Mouse (Mus musculus) liver, embryonic 13.5 days (tissue): ENCODE data around the gene Sec14l3. TPM values are rescaled to one million over a fixed set of nuclear protein-coding genes. Genes with fewer than 3 reads are reported as not detected.
A peak's percentile ranks its signal among the peaks of the same experiment; 100 is the strongest.

Source experiments
- ATAC-seq: fragments of 200-750 bp; cut with Nextera tagmentation; 2 replicates; pipeline ENCODE4 v1.8.0; 2017; ENCODE audit warnings: low read depth, mild to moderate bottlenecking, moderate number of reproducible peaks, moderate library complexity
- DNase-seq: peaks from one replicate; pipeline ENCODE4 v3.0.0; 2022
- H3K27ac ChIP-seq: fragments of 300-500 bp; sonication (generic); 2 replicates; pipeline ENCODE4 v1.5.1; 2015; ENCODE audit warnings: moderate library complexity, mild to moderate bottlenecking, inconsistent platforms
- H3K27me3 ChIP-seq: fragments of 300-500 bp; sonication (generic); 2 replicates; pipeline ENCODE4 v1.6.1; 2015; ENCODE audit warnings: mild to moderate bottlenecking, inconsistent platforms
- H3K36me3 ChIP-seq: fragments of 300-500 bp; sonication (generic); 2 replicates; pipeline ENCODE4 v1.6.1; 2015; ENCODE audit warnings: mild to moderate bottlenecking, inconsistent platforms
- H3K4me1 ChIP-seq: fragments of 300-500 bp; sonication (generic); replicated peaks from 2 replicates; pipeline ENCODE4 v1.6.1; 2015; ENCODE audit warnings: inconsistent platforms
- H3K4me2 ChIP-seq: fragments of 300-500 bp; sonication (generic); 2 replicates; pipeline ENCODE4 v1.6.1; 2015; ENCODE audit warnings: inconsistent platforms, mild to moderate bottlenecking, moderate library complexity
- H3K4me3 ChIP-seq: fragments of 300-500 bp; sonication (generic); replicated peaks from 2 replicates; pipeline ENCODE4 v1.5.1; 2015; ENCODE audit warnings: mild to moderate bottlenecking, inconsistent platforms
- H3K9ac ChIP-seq: fragments of 300-500 bp; sonication (generic); 2 replicates; pipeline ENCODE4 v1.6.1; 2015; ENCODE audit warnings: mild to moderate bottlenecking, inconsistent platforms
- H3K9me3 ChIP-seq: fragments of 300-500 bp; sonication (generic); replicated peaks from 2 replicates; pipeline ENCODE4 v1.6.1; 2016; ENCODE audit warnings: inconsistent platforms
- WGBS: fragments of 180-500 bp; shearing (Covaris S2); methylation state at CpG from one replicate; pipeline ENCODE4 v1.1.7; 2015; ENCODE audit not compliant: insufficient replicate concordance; 5-methylcytosine and 5-hydroxymethylcytosine counted together
- polyA plus RNA-seq: library from polyadenylated mRNA; unstranded; fragments of >200 nt; fragmentation: Nextera tagmentation; extraction: Ambion mirVana; gene quantifications from 2 replicates; pipeline ENCODE4 v1.2.1, GENCODE M21; 2015

Gene Sec14l3
- polyA plus RNA-seq, 1 experiment from 2014 or later: not detected

DNA sequence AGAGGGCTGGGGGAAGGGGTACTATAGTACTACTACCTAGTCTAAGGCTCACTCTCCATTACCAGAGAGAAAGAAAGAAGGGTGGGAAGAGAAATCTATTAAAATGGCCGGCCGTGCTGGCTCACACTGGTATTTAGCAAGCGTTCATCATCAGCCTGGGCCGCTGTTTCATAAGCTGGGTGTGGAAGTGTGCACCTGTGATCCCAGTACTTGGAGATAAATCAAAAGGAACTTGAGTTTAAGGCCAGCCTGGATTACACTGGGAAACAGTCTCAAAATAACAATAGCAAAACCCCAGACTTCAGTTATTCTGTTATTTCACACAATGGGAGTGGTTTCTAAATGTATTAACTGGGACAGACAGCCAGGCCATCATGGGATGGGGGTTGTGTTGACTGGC lies 2.1 kb upstream of the Sec14l3 start:
- no peak overlapping the region for H3K27ac ChIP-seq
- no peak overlapping the region for H3K4me2 ChIP-seq
- H3K27me3 ChIP-seq: no peaks in the 10 kb centered on the region
- DNase-seq (no peak), ATAC-seq (no peak)
- 64% methylated on average over 4 of the region's 4 CpGs for WGBS
- H3K9me3 ChIP-seq: no peaks in the 10 kb centered on the region
- no peaks in the 10 kb centered on the region for H3K4me1 ChIP-seq
- no peaks in the 10 kb centered on the region for H3K36me3 ChIP-seq
- H3K4me3 ChIP-seq: no peak overlapping the region
- H3K9ac ChIP-seq: no peak overlapping the region

DNA sequence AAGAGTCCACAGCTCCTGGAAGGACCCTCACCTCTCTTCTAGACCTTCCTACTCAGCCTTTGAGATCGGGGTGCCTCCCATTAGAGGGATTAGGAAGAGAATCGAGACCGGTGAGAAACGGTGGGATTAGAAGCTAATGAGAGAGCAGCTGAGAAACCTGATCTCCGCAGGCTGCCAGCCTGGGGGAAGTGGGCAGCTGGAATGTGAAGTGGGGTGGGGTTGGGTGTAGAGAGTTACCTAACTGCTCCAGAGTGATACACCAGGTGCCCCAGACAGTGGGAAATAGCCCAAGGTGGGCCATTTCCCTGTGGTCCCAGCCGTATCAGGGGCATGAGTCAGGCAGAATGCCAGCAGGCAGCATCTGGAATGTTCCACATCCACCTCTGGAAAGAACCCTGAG lies 1.7 kb upstream of the Sec14l3 start:
- no peak overlapping the region for H3K27ac ChIP-seq
- no peak overlapping the region for H3K9ac ChIP-seq
- no peak overlapping the region for H3K4me2 ChIP-seq
- 40% methylated on average over 6 of the region's 6 CpGs for WGBS
- H3K36me3 ChIP-seq: no peaks in the 10 kb centered on the region
- no peak overlapping the region for H3K4me3 ChIP-seq
- no peak for DNase-seq
- H3K9me3 ChIP-seq: no peaks in the 10 kb centered on the region
- H3K27me3 ChIP-seq: no peaks in the 10 kb centered on the region
- no peaks in the 10 kb centered on the region for H3K4me1 ChIP-seq
- ATAC-seq: no peak

DNA sequence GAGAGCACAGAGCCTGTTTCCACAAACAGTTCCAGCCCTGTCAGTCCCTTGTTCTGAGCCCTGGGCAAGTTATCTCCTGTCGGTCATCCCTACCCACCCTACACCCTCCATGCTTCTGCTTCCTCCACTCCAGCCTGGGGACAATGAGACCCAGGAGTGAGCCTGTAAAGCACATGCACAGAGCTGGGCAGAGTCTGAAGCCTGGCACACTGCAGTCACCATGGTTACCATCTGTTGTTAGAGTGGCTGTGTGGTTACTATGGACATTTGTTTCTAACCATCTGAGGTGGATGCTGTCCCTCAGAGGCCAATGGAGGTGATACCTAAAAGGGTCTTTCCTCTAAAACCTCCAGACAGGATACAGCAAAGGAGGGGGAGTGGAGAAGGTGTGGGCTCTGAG lies 5.0 kb downstream of the Sec14l3 start:
- H3K27me3 ChIP-seq: no peaks in the 10 kb centered on the region
- no peaks in the 10 kb centered on the region for H3K36me3 ChIP-seq
- no peak overlapping the region for H3K9ac ChIP-seq
- H3K4me3 ChIP-seq: no peak overlapping the region
- no peaks in the 10 kb centered on the region for H3K4me1 ChIP-seq
- WGBS: 59% methylated on average over 1 of the region's 1 CpGs
- H3K4me2 ChIP-seq: no peak overlapping the region
- no peak for DNase-seq
- H3K9me3 ChIP-seq: no peaks in the 10 kb centered on the region
- H3K27ac ChIP-seq: no peak overlapping the region
- no peak for ATAC-seq

DNA sequence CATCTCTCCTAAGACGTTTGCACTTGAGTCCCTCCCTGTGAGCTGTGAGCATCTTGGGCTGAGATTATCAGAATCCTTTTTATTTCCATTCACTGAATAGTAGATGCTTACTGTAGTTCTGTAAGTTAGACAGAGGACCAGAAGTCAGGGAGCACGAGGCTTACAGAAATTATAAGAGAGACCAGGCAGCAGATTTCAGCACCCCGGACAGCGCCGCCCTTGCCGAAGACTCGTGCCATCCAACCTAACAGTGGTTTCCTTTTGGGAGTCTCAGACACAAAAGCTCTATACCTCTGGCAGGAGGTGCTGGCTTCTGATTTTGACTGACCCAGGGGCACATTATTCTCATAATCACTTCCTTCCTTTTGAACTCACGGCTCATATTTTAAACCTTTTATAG lies 12.0 kb downstream of the Sec14l3 start:
- Histone ChIP-seq H3K4me3 (no peak overlapping the region), H3K4me2 (no peak overlapping the region), H3K27ac (no peak overlapping the region), H3K9me3 (no peaks in the 10 kb centered on the region), H3K4me1 (no peaks in the 10 kb centered on the region), H3K36me3 (no peaks in the 10 kb centered on the region), H3K27me3 (no peaks in the 10 kb centered on the region), H3K9ac (no peak overlapping the region)
- DNase-seq (no peak), ATAC-seq (no peak)
- WGBS: 10% methylated on average over 8 of the region's 8 CpGs

- DNase-seq: no peak
- 53% methylated on average over 7 of the region's 7 CpGs for WGBS
- Histone ChIP-seq H3K27ac (no peak overlapping the region), H3K4me2 (no peak overlapping the region), H3K36me3 (no peaks in the 10 kb centered on the region), H3K9me3 (no peaks in the 10 kb centered on the region), H3K27me3 (no peaks in the 10 kb centered on the region), H3K4me3 (no peak overlapping the region), H3K4me1 (no peaks in the 10 kb centered on the region), H3K9ac (no peak overlapping the region)
- ATAC-seq: no peak
These were observed 13.8 kb downstream of the Sec14l3 start for GRCm38 (mm10) chr11:4078267-4078933.

GRCm38 (mm10) chr11:4080219-4080618 lies 15.6 kb downstream of the Sec14l3 start:
- no peaks in the 10 kb centered on the region for H3K4me1 ChIP-seq

DNA sequence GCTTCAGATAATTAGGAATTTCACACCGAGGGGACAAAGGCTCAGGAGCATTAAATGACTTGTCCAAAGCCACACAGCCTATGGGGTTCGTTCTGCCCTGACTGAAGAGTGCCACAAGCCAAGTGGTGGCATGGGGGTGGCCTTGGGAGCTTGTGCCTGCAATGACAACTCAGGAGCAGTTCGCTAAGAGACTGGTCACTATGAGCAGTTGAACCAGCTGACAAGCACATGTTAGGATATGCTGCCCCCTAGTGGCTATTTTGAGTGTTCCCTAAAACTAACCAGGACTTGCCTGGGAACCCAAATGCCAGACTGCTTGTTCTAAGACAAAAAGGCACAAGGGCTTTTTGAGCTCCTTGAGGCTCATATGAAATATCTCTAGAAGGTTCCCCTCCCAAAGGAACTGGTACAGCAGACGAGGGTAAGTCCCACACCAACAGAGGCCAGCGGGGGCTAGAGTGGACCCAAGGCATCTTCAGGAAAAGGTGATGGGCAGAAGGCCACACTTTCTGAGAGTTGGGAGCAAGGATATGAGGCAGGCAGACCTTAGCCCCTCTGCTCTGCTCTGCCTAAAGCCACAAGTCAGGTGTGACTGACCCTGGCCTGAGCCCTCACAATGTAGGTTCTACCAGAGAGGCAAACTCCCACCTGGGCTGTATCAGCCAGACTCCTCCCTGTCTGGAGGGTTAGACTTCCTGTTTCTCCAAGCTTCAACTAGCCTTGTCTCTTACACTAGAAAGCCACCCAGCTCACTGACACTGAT lies 18.9 kb downstream of the Sec14l3 start:
- ATAC-seq (no peak), DNase-seq (peak; percentile 41)
- WGBS: 28% methylated on average over 5 of the region's 5 CpGs
- Histone ChIP-seq H3K4me2 (no peak overlapping the region), H3K27ac (no peak overlapping the region), H3K4me3 (no peak overlapping the region), H3K9ac (no peak overlapping the region), H3K4me1 (no peaks in the 10 kb centered on the region), H3K36me3 (no peaks in the 10 kb centered on the region), H3K9me3 (no peaks in the 10 kb centered on the region), H3K27me3 (no peaks in the 10 kb centered on the region)

More at GRCm38 (mm10) chr11:4080219-4080618, 15.6 kb downstream of the Sec14l3 start:
- H3K9me3 ChIP-seq: no peaks in the 10 kb centered on the region
- no peak overlapping the region for H3K9ac ChIP-seq
- ATAC-seq (no peak), DNase-seq (peak; percentile 22)
- no peak overlapping the region for H3K27ac ChIP-seq
- no peaks in the 10 kb centered on the region for H3K36me3 ChIP-seq
- H3K4me2 ChIP-seq: no peak overlapping the region
- 5% methylated on average over 4 of the region's 4 CpGs for WGBS
- H3K27me3 ChIP-seq: no peaks in the 10 kb centered on the region
- no peak overlapping the region for H3K4me3 ChIP-seq

DNA sequence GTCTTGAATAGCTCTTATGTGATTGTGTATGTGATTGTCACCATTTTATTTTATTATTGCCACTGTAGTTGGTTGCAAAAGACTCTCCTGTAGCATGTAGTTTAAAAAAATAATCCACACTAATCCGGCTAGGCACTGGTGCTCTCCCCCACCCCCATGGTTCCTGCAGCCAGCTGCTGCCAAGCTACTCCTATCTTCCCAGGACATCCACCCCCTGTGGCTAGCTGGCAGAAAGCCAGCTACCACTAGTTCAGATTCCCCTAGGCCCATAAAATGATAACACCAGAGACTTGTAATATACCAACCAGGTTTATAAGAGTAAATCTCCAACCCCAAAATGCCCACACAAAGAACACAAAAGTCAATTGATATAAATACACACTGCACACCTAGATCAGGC lies 21.6 kb downstream of the Sec14l3 start:
- Histone ChIP-seq H3K4me3 (no peak overlapping the region), H3K4me2 (no peak overlapping the region), H3K36me3 (peaks cover 7% of the 10 kb centered on the region), H3K9ac (no peak overlapping the region), H3K9me3 (0 out of 2 replicates have a peak, but pooled peaks cover 5% of the 10 kb centered on the region), H3K27me3 (no peaks in the 10 kb centered on the region), H3K4me1 (no peaks in the 10 kb centered on the region), H3K27ac (no peak overlapping the region)
- DNase-seq (no peak), ATAC-seq (no peak)
- 48% methylated on average over 1 of the region's 1 CpGs for WGBS

DNA sequence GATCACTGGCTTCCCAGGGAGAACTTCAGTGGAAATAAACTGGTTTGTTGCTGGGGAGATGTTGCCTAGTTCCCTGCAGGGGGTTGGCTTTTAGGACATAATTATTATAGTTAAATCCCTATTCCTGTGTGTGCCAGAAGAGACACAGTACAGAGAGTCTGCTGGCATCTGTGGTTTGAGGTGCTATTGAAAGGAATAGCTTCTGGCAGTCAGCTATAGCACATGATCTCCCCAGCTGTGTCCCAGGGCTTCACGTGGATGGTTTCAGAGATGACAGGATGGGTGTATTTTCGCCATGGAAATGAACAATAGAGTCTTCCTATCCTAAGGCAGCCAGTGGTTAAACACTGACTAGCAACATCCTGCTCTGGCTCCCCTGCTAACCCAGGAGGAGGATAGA lies 22.6 kb downstream of the Sec14l3 start:
- WGBS: 51% methylated on average over 2 of the region's 2 CpGs
- no peak for ATAC-seq

GRCm38 (mm10) chr11:4093459-4094377 lies 29.1 kb downstream of the Sec14l3 start:
- no peak for ATAC-seq
- H3K4me3 ChIP-seq: peak overlapping the region; percentile 73
- 69% methylated on average over 18 of the region's 18 CpGs for WGBS

More for the DNA sequence above, 22.6 kb downstream of the Sec14l3 start:
- Histone ChIP-seq H3K9me3 (0 out of 2 replicates have a peak, but pooled peaks cover 5% of the 10 kb centered on the region), H3K27ac (no peak overlapping the region), H3K4me3 (no peak overlapping the region), H3K36me3 (peaks cover 17% of the 10 kb centered on the region), H3K4me2 (no peak overlapping the region), H3K4me1 (no peaks in the 10 kb centered on the region), H3K9ac (no peak overlapping the region), H3K27me3 (no peaks in the 10 kb centered on the region)
- DNase-seq: no peak

More at GRCm38 (mm10) chr11:4093459-4094377, 29.1 kb downstream of the Sec14l3 start:
- peak overlapping the region; percentile 82 for H3K9ac ChIP-seq
- H3K36me3 ChIP-seq: peaks cover 34% of the 10 kb centered on the region
- H3K27me3 ChIP-seq: no peaks in the 10 kb centered on the region
- peaks cover 43% of the 10 kb centered on the region for H3K4me1 ChIP-seq
- 0 out of 2 replicates have a peak, but pooled peaks cover 5% of the 10 kb centered on the region for H3K9me3 ChIP-seq
- no peak for DNase-seq
- peak overlapping the region; percentile 84 for H3K27ac ChIP-seq
- H3K4me2 ChIP-seq: peak overlapping the region; percentile 95
